Mouse (Mus musculus): ENCODE data around the gene Cryba4.

Gene Cryba4

GRCm38 (mm10) chr5:112211911-112212310 is 40.4 kb downstream of the Cryba4 start:
- DNase-seq (ENCODE audit: extremely low spot score, low read depth, low spot score): no peak

- peak; percentile 24 for DNase-seq (ENCODE audit: extremely low spot score, low read depth, low spot score)
Observed at GRCm38 (mm10) chr5:112210104-112210503, 42.2 kb downstream of the Cryba4 start.

- DNase-seq (ENCODE audit: extremely low spot score, low read depth, low spot score): no peak
Observed at GRCm38 (mm10) chr5:112208321-112208720, 44.0 kb downstream of the Cryba4 start.

- DNase-seq (ENCODE audit: extremely low spot score, low read depth, low spot score): no peak
Observed at GRCm38 (mm10) chr5:112206543-112207255, 45.6 kb downstream of the Cryba4 start.

GRCm38 (mm10) chr5:112199656-112200055 is 52.7 kb downstream of the Cryba4 start:
- no peak for DNase-seq (ENCODE audit: extremely low spot score, low read depth, low spot score)
